Mouse (Mus musculus): ENCODE measurements around the gene Olfr1066.
"Not testable (repeated sequence)": the region's sequence is repeated elsewhere in the genome, so short reads cannot be mapped to it uniquely, and the experiment has no call there.

The Olfr1066 gene

DNA sequence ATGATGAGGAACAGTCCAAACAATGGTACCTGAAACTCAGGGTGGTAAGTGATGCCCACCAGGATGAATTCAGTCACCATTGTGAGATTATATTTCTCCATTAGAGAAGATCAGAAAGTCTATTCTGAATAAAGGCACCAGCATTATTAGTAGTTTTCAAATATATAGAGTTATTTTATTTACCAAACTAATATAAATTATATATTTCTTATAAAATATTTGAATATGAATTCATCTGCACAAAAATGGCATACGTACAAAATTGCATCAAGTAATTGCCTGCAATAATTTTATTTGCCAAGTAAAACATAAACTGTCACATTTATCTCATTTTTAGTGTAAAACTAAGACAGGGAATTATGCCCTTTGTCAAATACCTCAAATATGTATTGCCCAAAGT is at the start of gene Olfr1066:
Gene Olfr1066, minus strand, starts transcription at position 101 of the 400 bp plus-strand sequence.
- CTCF ChIA-PET = no interaction called here

DNA sequence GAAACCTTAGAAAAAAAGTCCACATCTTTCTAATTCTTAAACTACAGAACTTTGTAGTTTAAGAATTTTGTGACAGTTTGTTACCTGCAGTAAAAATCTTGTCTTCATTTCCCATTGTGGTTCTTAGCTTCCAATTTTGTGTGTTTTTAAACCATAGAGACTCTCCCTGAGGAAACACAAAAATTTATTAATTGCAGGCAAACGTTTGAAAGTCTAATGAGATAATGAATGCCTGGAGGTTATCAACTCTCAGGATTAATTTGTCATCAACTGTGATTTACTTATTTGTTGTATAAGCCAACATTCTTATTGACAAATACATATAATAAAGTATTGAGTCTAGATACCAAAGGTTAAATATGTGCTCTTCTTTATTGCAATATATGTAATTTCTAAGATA is 31.2 kb upstream of the Olfr1066 start, which contains the start of gene Olfr228:
Gene Olfr228, minus strand, starts transcription at position 101 of the 400 bp plus-strand sequence.
- CTCF ChIA-PET = no interaction called here

DNA sequence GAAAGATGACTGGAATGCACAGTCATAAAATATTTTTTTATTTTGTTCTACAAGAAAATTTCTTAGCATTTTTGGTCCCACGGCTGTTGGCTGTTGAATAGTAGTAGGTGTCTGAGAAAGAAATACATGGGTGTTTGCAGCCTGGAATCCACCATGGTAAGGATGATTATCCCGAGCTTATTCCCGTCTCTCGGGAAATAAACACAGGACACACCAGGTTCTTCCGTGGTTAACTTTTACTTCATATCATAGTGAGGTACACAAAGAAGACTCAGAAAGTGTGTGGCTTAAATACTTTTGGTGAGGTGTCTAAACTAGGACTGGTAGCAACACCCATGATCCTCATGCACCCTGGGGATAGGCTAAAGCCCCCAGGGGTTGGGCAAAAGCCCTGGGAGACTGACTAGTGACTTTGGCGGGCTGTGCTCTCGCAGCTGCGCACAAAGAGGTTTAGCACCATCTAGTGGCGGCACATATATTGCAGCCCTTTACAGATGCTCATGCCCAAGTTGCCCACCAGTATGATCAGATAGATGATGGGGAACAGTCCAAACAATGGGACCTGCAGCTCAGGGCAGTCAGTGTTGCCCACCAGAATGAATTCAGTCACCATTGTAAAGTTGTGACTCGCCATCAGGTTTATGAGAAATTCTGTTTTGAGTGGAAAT is 8.5 kb upstream of the Olfr1066 start:
- CTCF ChIA-PET = no interaction called here

DNA sequence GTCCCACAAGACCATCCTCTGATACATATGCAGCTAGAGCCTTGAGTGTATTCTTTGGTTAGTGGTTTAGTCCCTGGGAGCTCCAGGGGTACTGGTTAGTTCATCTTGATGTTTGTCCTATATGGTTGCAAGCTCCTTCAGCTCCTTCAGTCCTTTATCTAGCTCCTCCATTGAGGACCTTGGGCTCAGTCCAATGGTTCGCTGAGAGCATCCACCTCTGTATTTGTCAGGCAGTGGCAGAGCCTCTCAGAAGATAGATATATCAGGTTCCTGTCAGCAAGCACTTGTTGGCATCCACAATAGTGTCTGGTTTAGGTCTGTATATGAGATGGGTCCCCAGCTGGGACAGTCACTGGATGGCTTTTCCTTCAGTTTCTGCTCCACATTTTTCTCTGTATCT is 4.4 kb upstream of the Olfr1066 start:
- CTCF ChIA-PET = no interaction called here

DNA sequence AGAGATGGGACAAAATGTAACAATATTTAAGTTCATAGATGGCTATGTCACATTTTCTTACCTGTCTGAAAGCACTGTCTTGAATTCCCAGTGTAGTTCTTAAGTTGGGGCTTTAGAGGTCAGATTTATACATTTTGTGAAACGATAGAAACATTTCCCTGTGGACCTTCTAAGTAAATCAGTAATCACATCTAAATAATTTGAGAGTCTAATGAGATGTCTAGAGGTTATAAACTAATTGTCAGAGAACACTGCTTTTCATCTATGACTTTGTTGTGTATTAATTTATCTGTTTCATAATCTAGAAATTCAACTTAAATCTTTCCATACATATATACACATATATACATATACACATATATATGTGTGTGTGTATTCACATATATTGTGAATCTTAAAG is 5.6 kb downstream of the Olfr1066 start, which contains the start of gene Olfr1065:
Gene Olfr1065, minus strand, starts transcription at position 101 of the 400 bp plus-strand sequence.
- CTCF ChIA-PET = not testable (repeated sequence)

DNA sequence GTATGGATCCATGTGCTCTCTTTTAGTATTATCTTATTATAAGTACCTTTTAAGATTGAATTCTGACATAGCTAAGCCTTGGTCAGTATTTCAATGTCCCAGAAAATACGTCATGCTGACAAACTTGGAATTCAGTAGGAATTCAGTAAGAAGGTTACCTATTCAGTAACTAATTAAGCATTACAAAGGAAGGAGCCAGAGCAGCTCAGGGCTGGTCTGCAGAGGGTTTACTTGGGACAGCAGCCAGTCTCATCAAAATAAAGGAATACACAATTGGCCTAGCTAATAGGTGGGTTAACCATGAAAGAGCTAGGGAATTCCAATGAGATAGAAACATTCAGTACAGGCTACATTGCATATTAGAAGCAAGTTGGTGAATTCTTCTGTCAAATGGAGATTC is 14.0 kb downstream of the Olfr1066 start:
- CTCF ChIA-PET = not testable (repeated sequence)

DNA sequence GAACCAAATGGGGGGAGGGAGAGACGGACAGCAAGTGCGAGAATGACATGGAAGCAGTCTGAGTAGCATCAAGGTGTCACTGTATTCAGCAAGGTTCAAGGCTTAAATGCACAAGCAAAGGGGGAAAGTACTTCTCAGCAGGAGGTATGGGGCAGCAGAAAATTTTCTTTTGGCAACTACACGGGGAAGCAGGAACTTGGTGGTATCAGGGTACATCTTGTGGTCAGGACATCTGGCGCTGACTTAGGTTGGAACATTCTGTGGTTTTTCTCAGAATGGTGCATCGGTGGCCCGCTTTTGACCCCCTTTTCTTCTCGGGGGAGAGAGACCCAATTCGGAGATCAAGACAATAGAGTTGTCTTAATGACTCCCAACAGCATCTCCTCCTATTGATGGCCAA is 27.6 kb downstream of the Olfr1066 start:
- CTCF ChIA-PET = not testable (repeated sequence)

DNA sequence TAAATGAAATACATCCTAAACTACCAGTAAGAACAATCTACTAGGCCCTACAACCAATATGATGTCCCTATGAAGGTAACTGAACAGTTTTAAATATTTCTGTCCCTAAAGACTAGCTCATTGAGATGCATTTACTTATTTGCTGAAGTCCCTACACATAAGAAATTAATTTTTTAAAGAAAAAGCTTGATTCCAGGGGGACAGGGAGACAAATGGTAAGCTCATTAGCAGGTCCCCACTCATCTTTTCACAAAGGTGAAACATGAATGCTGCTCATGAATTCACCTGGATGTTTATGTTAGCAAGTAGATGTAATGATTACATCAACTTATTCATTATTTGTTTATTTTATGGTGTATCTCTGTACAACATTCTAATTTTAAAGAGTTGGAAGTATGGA is 29.4 kb downstream of the Olfr1066 start, which contains the start of gene Olfr1062:
Gene Olfr1062, minus strand, starts transcription at position 101 of the 400 bp plus-strand sequence.
- CTCF ChIA-PET = not testable (repeated sequence)

DNA sequence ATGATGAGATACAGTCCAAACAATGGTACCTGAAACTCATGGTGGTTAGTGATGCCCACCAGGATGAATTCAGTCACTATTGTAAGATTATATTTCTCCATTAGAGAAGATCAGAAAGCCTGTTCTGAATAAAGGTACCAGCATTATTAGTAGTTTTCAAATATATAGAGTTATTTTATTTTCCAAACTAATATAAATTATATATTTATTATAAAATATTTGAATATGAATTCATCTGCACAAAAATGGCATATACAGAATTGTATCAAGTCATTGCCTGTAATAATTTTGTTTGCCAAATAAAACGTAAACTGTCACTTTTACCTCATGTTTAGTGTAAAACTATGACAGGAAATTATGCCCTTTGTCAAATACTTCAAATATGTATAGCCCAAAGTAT is 42.1 kb downstream of the Olfr1066 start, which contains the start of gene Olfr1061:
Gene Olfr1061, minus strand, starts transcription at position 101 of the 400 bp plus-strand sequence.
- CTCF ChIA-PET = no interaction called here
